Mouse (Mus musculus): ENCODE measurements around the gene Ubfd1.

The Ubfd1 gene

DNA sequence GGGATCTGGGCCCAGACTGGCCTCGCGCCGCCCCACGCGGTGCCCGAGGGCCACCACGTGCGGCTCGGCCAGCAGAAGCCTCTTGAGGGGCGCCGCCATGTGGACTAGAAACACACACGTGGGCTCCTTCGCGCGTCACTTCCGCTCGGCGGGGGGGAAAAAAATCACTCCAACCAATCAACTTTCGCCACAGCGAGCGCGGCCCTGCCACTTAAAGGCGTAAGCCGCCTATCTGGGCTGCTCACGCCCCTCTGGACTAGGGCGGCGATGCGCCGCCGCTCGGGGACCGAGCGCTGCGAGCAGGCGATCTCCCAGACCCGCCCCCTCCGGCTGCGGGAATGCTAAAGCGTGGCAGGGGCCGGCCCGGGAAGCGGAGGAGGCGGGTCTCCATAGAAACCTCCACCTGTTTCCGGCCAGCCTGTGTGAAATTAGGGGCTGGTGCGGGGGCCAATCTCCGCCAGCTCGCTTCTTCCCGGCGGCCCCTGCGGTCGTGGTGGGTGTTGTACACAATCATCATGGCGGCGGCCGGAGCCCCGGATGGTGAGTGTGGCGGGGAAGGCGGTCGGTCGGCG lies at the start of gene Ubfd1, which contains the start of gene Ears2:
TSS of gene Ubfd1 (plus strand) at position 231 of the 572 bp plus-strand sequence.
TSS of gene Ears2 (minus strand) at position 319 of the 572 bp plus-strand sequence.
- peak; percentile 95 for DNase-seq (ENCODE audit: low read depth)

GRCm38 (mm10) chr7:122018247-122018646 lies 48.7 kb upstream of the Ubfd1 start:
- DNase-seq (ENCODE audit: low read depth): no peak

GRCm38 (mm10) chr7:122018978-122019377 lies 48.0 kb upstream of the Ubfd1 start:
- DNase-seq (ENCODE audit: low read depth): no peak

- DNase-seq (ENCODE audit: low read depth): no peak
These were observed 46.7 kb upstream of the Ubfd1 start for GRCm38 (mm10) chr7:122020273-122020666.

GRCm38 (mm10) chr7:122020667-122021354 lies 46.2 kb upstream of the Ubfd1 start, which contains the start of gene Gga2:
Gene Gga2, minus strand, starts transcription at chr7:122021222.
- peak; percentile 85 for DNase-seq (ENCODE audit: low read depth)

GRCm38 (mm10) chr7:122022131-122022530 lies 44.8 kb upstream of the Ubfd1 start:
- DNase-seq (ENCODE audit: low read depth): no peak

GRCm38 (mm10) chr7:122033371-122033770 lies 33.6 kb upstream of the Ubfd1 start:
- DNase-seq (ENCODE audit: low read depth): no peak

- no peak for DNase-seq (ENCODE audit: low read depth)
These were observed 32.6 kb upstream of the Ubfd1 start for GRCm38 (mm10) chr7:122034348-122034747.

DNA sequence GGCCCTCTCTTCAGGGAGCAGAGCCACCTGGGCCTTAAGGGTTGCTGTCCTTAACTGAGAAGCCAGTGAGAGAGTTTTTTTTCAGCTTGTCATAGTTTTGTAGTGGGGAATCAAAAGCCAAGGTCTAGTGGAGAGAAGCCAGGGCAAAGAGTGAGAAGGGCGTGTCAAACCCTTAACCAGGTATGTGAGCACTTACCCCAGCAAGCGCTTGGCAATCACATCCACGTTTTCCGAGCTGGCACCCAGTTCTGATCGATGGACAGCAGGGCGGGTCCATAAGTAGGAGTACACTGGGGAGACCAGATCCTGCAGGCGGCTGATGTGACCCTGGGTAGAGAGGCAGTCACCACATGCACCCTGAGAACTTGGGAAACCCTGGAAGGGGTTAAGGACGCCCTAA lies 22.9 kb upstream of the Ubfd1 start:
- DNase-seq (ENCODE audit: low read depth): no peak

DNA sequence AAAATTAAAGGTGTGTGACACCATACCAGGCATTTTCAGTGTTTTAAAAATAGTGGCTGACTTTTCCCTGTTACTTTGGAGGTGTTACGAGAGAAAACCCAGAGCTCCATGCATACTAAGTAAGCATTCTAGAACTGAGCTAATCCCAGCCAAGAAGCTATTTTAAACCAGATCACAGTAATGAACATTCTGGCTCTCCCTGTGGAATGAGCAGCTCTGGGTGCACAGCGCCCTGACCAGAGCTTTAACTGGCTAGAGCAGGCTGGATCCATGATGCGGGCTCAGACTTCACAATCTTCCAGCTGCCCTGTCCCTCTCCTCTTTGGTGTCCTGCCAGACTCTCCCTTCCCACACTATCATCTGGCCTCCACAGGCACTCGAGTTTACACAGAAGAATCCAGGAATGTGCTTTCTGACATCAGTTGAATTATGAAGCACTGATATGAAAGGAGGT lies 21.8 kb upstream of the Ubfd1 start:
- no peak for DNase-seq (ENCODE audit: low read depth)

DNA sequence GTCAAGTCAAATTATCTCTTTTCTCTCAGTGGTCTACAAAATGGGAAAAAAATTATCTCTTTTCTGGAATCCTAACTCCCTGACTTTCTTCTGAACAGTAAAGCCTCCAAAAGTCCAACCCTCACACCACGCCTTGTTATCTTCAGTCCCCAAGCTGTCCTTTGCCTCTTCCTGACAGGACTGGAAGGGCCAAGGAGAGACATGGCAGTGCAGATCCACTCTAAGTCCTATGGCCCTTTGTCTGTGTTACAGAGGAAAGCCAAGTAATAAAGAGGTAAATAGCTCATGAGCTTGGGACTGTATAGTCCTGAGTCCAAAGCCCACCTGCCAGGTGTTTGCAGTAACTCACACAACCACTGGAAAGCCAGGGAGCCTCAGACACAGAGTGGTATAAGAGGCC lies 21.3 kb upstream of the Ubfd1 start:
- DNase-seq (ENCODE audit: low read depth): no peak

GRCm38 (mm10) chr7:122046813-122047212 lies 20.2 kb upstream of the Ubfd1 start:
- DNase-seq (ENCODE audit: low read depth): no peak

- no peak for DNase-seq (ENCODE audit: low read depth)
These were observed 18.8 kb upstream of the Ubfd1 start for GRCm38 (mm10) chr7:122048191-122048590.

- no peak for DNase-seq (ENCODE audit: low read depth)
These were observed 16.1 kb upstream of the Ubfd1 start for GRCm38 (mm10) chr7:122050834-122051233.

- DNase-seq (ENCODE audit: low read depth): no peak
These were observed 10.3 kb upstream of the Ubfd1 start for GRCm38 (mm10) chr7:122056633-122057032.

DNA sequence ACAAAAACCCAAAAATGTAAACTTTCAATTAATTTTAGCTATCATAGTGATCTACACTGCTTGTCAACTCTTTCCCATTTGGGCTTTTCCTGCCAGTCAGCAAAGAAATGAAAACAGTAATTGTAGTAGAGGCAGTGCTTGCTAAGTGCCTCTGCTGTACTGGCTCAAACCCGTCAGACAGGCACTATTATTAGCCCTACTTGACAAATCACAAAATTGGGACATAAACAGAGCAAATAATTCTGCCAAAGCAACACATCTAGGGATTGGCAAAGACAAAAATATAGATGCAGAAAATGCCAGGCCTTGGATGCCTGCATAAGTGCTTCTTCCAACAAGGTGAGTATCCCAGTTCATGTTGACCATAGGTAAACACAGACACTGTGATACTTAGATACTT lies 1.3 kb upstream of the Ubfd1 start:
- no peak for DNase-seq (ENCODE audit: low read depth)

- no peak for DNase-seq (ENCODE audit: low read depth)
These were observed 652 bp upstream of the Ubfd1 start for GRCm38 (mm10) chr7:122066102-122066944.

GRCm38 (mm10) chr7:122067517-122068381 lies 774 bp downstream of the Ubfd1 start:
- DNase-seq (ENCODE audit: low read depth): peak; percentile 35

- no peak for DNase-seq (ENCODE audit: low read depth)
These were observed 7.4 kb downstream of the Ubfd1 start for GRCm38 (mm10) chr7:122074374-122074773.

- no peak for DNase-seq (ENCODE audit: low read depth)
These were observed 13.0 kb downstream of the Ubfd1 start for GRCm38 (mm10) chr7:122079798-122080554.

GRCm38 (mm10) chr7:122081071-122081470 lies 14.1 kb downstream of the Ubfd1 start:
- no peak for DNase-seq (ENCODE audit: low read depth)
